Mouse (Mus musculus) cerebellum, adult 8-10 months (tissue): ENCODE results near the gene Fam76b.

Experiments used
- DNase-seq: peaks from one replicate; pipeline ENCODE4 v3.0.0; 2022

The Fam76b gene

DNA sequence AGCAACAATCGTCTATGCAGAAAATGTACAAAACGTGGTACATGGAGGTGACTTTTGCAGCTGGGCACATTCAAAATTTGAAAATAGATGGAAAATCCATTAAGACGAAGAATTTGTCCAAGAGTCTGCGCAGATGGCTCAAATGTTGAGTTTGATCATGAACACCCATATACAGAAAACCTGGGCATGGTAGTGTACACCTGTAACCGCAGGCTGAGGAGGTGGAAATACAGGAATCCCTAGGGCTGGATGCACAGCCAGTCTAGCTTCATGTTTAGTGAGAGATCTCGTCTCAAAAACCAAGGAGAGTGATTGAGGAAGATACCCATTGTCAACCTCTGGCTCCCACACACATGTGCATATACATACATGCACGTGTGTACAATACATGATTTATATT is 44.1 kb downstream of the Fam76b start:
- no peak for DNase-seq

DNA sequence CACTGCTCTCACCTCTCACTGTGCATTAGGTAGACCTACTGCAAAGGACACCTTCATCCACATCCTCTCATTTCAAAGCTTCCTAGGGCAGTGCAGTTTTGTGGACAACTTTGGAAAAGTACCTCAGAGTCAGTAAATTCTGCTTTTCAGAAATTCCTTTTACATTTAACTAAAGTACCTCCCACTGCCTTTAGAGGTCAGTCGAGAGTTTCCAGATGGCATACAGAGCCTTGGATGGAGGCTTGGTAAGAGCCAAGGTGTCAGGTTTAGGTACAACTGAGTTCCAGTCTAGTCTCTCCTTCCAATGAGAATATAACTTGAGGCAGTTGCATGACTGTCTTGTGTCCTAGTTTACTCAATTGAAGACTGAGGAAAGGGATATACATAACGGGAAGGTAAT is 46.8 kb downstream of the Fam76b start:
- no peak for DNase-seq

DNA sequence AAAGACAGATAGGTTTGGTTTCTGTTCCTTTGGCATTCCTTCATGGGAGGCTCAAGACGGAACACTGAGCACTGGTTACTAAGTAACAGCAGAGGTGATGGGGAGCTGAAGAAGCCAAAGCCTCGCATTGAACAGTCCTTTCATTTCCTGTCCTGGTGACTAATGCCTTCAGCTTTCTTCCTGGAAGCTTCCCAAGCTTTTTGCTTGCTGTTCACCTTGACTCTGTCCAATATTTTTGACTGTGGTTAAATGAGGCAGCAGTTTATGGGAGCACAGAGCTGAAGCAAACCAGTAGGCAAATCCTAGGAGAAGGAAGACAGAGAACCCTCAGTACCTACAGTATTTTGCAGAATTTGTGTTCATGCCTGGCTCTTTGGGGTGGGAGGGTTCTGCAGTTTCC is 47.8 kb downstream of the Fam76b start:
- no peak for DNase-seq

GRCm38 (mm10) chr9:13880761-13881160 is 53.2 kb downstream of the Fam76b start:
- DNase-seq: no peak

DNA sequence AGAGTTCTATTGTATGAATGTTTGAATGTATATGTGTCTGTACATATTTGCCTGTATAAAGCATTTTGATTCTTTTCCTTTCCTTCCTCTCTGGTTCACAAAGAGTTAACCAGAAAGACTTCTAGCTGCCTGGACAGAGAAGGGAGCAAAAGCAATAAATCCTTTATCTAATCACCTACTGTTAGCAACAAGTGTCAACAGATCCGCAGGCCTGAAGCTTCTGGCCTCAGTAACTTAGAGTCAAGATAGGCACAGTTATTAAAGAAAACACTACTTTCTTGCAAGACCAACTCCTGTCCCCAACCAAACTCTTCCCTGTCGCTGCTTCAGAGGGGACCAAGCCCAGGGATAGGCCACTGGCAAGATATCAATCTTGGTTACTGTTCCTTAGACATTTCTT is 55.0 kb downstream of the Fam76b start:
- DNase-seq: no peak

DNA sequence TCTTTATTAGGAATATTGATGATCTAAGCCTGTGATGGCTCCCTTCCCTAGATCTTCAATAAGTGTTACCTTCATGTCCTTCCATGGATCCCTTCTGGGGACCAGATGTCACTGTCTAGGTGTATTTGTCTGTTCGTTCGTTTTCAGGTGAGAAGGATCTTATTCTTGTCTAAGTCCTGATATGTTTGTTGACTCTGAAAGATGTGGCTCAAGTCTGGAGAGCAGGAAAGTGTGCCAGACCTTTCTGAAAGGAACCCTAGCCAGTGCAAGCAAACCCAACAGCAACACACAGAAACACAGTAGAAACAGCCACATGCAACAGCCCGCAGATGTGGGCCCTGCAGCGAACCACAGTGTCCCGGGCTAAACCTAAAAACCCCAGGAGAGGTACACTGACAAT is 61.5 kb downstream of the Fam76b start:
- DNase-seq: no peak

- peak; percentile 64 for DNase-seq
These were observed 62.1 kb downstream of the Fam76b start for GRCm38 (mm10) chr9:13889657-13890056.

GRCm38 (mm10) chr9:13890171-13890570 is 62.7 kb downstream of the Fam76b start:
- no peak for DNase-seq

DNA sequence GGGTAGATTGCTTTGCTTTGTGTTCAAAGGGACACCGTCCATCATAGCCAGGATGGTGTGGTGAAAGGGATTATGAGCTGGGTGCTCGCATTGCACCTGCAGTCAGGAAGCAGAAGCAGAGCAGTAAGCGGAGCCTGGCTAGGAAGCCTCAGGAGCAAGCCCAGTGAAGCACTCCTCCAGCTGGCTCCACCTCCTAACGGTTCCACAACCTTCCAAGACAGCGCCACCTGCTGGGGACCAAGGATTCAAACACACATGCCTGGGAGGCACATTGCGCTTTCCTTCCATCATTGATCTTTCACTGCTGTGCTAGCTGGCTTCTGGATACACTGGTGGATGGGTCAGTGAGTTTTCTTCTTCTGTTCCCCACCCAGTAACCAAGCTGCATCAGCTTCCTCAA is 64.4 kb downstream of the Fam76b start:
- DNase-seq: no peak

- no peak for DNase-seq
These were observed 65.5 kb downstream of the Fam76b start for GRCm38 (mm10) chr9:13893044-13893443.

DNA sequence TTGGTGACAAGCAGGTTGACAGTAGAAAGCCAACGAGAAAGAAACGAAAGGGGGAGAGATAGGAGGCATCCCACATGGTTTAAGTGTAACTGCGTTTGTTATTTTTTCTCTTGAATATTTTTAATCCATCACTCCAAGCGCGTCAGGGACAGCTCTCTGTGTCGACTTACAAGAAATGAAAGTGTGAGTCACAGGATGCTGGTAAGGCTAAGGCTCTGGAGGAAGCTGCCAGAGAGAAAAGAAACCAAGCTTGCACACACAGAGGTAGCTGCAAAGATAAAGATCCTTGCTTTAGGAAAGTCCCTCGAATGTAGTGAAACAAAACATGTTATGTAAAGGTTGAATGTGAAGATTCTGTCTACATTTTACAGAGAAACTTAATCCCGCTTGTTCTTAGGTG is 67.0 kb downstream of the Fam76b start:
- DNase-seq: no peak

DNA sequence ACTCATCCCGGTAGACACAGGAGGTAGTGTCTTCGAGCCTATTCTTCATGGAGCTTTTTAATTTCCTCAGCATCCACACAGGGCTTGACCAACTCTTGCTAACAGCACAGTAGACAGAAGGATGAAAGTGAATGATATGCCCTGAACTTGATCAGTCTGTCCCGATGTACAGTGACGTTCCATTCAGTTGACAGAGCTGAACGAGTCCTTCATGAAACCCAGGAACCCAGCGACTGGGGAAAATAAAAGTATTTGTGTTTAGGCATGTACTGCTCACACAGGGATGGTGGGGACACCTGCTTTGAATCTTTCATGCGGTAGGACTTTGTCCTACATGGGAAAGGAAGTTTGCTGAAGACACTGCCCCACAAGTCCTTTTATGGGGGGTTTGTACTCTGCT is 67.4 kb downstream of the Fam76b start:
- no peak for DNase-seq

DNA sequence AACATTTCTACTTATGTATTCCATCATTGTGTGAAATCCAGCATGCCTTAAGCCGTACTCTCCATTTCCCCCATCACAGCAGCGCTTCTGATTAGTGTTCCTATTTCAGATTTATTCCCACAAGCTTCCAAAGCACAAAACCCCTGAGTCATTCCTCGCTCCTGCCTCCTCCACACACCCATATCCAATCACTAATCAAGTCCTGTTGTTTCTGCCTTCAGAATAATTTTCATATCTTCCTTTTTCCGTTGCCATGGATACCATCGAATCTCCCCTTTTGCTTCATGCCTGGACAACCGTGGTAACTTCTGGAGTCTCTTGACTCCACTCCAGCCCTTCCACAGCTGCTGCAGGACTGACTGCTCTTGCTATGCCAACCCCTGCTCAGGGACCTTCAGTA is 68.5 kb downstream of the Fam76b start:
- no peak for DNase-seq

DNA sequence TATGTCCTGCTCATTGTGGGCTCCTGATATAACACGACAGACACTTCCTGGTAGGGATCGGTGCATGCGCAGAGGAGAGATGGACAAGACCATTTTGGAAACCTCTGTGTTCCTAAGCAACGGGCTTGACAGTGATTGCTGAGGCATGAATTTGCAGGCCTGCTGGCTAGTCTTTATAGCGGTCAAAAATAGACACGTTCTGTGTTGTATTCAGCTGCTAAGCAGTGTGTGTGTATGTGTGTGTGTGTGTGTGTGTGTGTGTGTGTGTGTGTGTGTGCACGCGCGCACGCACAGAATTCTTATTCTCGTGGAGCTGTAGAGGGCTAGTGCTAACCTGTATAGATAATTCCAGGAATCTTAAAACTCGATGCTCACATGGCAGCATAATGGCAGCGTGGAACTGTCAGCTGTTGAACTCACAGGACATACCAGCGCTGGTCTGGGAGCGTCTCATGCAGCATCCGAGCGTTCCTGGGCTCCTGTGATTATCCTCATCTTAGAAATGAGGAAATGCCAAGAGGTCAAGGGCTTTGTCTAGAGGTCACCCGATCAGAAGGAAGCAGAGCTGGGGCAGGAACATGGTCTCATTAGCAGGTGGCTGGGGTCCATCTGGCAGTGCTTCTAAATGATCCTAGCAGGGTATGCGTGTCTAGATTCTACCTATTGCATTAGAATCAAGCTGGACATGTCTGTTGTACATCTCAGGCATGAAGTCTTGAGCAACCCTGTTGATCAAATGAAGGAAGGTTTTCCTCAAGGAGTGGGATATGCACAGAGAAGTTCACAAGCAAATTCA is 71.2 kb downstream of the Fam76b start:
- DNase-seq: peak; percentile 18

- no peak for DNase-seq
These were observed 74.5 kb downstream of the Fam76b start for GRCm38 (mm10) chr9:13902030-13902429.

DNA sequence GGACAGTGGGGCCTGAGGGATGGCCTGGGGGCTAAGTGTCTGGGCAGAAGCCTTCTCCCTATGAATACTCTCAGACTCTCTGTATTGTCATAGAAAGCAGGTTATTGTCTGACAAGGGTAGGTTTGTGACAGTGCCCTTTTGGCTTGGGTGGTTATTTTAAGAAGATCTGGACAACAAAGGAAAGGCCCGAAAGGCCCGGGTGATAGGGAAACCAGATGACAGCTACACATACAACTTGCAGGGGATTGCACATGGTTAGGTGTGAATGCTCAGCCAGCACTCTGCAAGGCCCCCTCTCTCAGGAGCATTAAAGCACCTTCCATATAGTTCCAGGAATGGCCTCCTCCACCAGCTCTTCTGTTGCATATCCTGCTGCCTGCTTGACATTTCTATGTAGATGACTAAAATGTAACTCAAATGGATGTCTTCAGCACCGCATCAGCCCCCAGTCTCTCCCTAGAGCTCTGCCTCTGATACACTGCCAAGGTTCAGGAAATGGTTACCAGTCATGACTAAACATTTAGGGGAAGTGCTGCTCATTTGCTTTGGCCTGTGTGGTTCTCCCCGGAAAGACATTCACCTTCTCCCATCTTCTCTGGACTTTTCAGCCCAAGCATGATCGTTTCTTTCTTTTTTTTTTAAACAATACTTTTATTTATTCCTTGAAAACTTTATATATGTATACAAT is 76.7 kb downstream of the Fam76b start:
- DNase-seq: no peak
